Mouse (Mus musculus) liver, embryonic 14 days (tissue): ENCODE measurements around the gene Arx. TPM values are rescaled to one million over a fixed set of nuclear protein-coding genes. Genes with fewer than 3 reads are reported as not detected.

Experiments
- polyA plus RNA-seq: library from polyadenylated mRNA; depleted of rRNA; stranded (reverse); fragments of >200 nt; gene quantifications from 2 replicates; pipeline ENCODE4 v1.2.3, GENCODE M21; 2012; rRNA removed

The Arx gene
- 0.01 and 0.06 TPM in 2 replicates for polyA plus RNA-seq

GRCm38 (mm10) chrX:93286291-93286893 lies at the start of gene Arx:
Gene Arx, plus strand, starts transcription at chrX:93286445.

